ENCODE assay signal across 9 mouse cellular contexts in the genomic region with DNA sequence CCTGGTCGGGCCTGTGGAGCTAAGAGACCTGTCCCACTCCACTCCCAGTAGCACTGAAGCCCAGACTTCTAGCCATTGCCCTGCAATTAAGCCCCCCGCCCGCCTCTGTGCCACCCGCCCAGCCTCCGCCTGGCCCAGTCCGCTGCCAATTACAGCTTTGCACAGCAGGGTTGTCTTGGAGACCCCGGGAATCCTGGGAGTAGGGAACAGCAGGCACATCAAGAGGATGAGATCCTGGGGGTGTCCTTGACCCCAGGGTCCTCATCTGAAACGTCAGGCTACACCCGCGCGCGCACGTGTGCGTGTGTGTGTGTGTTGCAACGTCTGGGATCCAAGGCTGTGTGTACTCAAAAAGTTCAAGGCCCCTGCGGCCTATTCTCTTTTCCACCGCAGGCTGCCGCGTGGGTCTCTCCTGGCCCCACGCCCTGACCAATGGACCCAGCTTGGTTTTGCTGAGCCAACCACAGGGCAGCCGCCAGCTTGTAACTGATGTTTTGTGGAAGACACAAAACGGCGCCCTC. TPM values are rescaled to one million over a fixed set of nuclear protein-coding genes. Genes with fewer than 3 reads are reported as not detected.
A peak's percentile ranks its signal among the peaks of the same experiment; 100 is the strongest.
DNase-seq lines count a peak whose midpoint lies in the region; ATAC-seq lines count a peak whose summit lies in the region.
"Had no signal": no experiment of that assay in that cellular context is flagged by ENCODE, and none has a peak within 500 bp of the region (broad histone marks: within the 10 kb centered on the region; RNA-seq: fewer than 3 reads in every experiment).

No protein-coding gene starts in this region.

- H3K36me3 ChIP-seq in heart, embryonic 14.5 days (ENCODE audit: control insufficient read depth, insufficient read depth, low read length) = no peaks in the 10 kb centered on the region
- no peaks in the 10 kb centered on the region for H3K36me3 ChIP-seq in hindbrain, embryonic 11.5 days (ENCODE audit: control insufficient read depth, insufficient read depth, low read length)
- no peaks in the 10 kb centered on the region for H3K36me3 ChIP-seq in midbrain, embryonic 16.5 days (ENCODE audit: control insufficient read depth, insufficient read depth, low read length)

- H3K4me1 ChIP-seq in heart, embryonic 14.5 days (ENCODE audit: control insufficient read depth in 2 of 2, insufficient read depth in 2 of 2, low read length in 2 of 2) = peaks cover 19 to 21% of the 10 kb centered on the region in 2 experiments; a peak in 3 of 4 replicates
- peaks cover 33% of the 10 kb centered on the region for H3K4me1 ChIP-seq in hindbrain, embryonic 11.5 days (replicated peaks; ENCODE audit: control insufficient read depth, insufficient read depth, low read length)
- H3K4me1 ChIP-seq in midbrain, embryonic 16.5 days (ENCODE audit: control insufficient read depth, insufficient read depth, low read length) = peaks cover 36% of the 10 kb centered on the region

- H3K27ac ChIP-seq in heart, embryonic 14.5 days (replicated peaks in 1 of 2; ENCODE audit: control insufficient read depth in 1 of 2, insufficient read depth in 1 of 2, low read depth in 2 of 2, low read length in 2 of 2) = no peak overlapping the region
- no peak overlapping the region for H3K27ac ChIP-seq in hindbrain, embryonic 11.5 days (ENCODE audit: low read depth, low read length)
- H3K27ac ChIP-seq in midbrain, embryonic 16.5 days (ENCODE audit: low read length) = peak overlapping the region; percentile 30

- WGBS in heart, embryonic 14.5 days = 7% methylated on average over 23 of the region's 23 CpGs
- 1% methylated on average over 23 of the region's 23 CpGs for WGBS in hindbrain, embryonic 11.5 days
- 2% methylated on average over 23 of the region's 23 CpGs for WGBS in midbrain, embryonic 16.5 days

- no peak overlapping the region for H3K9ac ChIP-seq in heart, embryonic 14.5 days (ENCODE audit: low read length)
- H3K9ac ChIP-seq in hindbrain, embryonic 11.5 days (ENCODE audit: low read depth, low read length) = 0 out of 2 replicates have a peak overlapping the region, but pooled peaks have one; percentile 1
- H3K9ac ChIP-seq in midbrain, embryonic 16.5 days (ENCODE audit: low read depth, low read length) = peak overlapping the region; percentile 59

- intact Hi-C loops in left cerebral cortex, postnatal 36 days (cut with DNase I) = loop anchor here (2.0 kb wide), 1 partner anchor 19 kb away; no protein-coding TSS in a partner anchor

- peak overlapping the region; percentile 51; the same call in 1 of the 2 replicates for H3K4me2 ChIP-seq in heart, embryonic 14.5 days (ENCODE audit: low read length)
- H3K4me2 ChIP-seq in hindbrain, embryonic 11.5 days (replicated peaks; ENCODE audit: low read depth, low read length) = peak overlapping the region; percentile 60
- peak overlapping the region; percentile 81 for H3K4me2 ChIP-seq in midbrain, embryonic 16.5 days (ENCODE audit: low read length)

- H3K9me3 ChIP-seq in heart, embryonic 14.5 days (ENCODE audit: control insufficient read depth, low read length) = no peaks in the 10 kb centered on the region
- H3K9me3 ChIP-seq in hindbrain, embryonic 11.5 days (ENCODE audit: control insufficient read depth, low read length) = no peaks in the 10 kb centered on the region
- no peaks in the 10 kb centered on the region for H3K9me3 ChIP-seq in midbrain, embryonic 16.5 days (replicated peaks; ENCODE audit: control insufficient read depth, low read length, poor library complexity, severe bottlenecking)

- H3K27me3 ChIP-seq in heart, embryonic 14.5 days (ENCODE audit: control insufficient read depth, insufficient read depth, low read length) = peaks cover 72% of the 10 kb centered on the region
- H3K27me3 ChIP-seq in hindbrain, embryonic 11.5 days (ENCODE audit: control insufficient read depth, insufficient read depth, low read length) = peaks cover 63% of the 10 kb centered on the region
- H3K27me3 ChIP-seq in midbrain, embryonic 16.5 days (ENCODE audit: control insufficient read depth, insufficient read depth, low read depth, low read length) = peaks cover 18% of the 10 kb centered on the region

- H3K4me3 ChIP-seq in heart, embryonic 14.5 days (ENCODE audit: control insufficient read depth in 1 of 2, insufficient read depth in 1 of 2, low read depth in 1 of 2, low read length in 2 of 2) = no peak overlapping the region; a peak in 1 of 4 replicates
- no peak overlapping the region for H3K4me3 ChIP-seq in hindbrain, embryonic 11.5 days (ENCODE audit: low read depth, low read length)
- peak overlapping the region; percentile 37 for H3K4me3 ChIP-seq in midbrain, embryonic 16.5 days (ENCODE audit: low read depth, low read length)

- ATAC-seq in heart, embryonic 14.5 days (ENCODE audit: insufficient number of reproducible peaks, insufficient read depth, low FRiP score, low read depth) = no peak
- ATAC-seq in hindbrain, embryonic 11.5 days (ENCODE audit: low FRiP score) = peak; percentile 25
- peak; percentile 36 for ATAC-seq in midbrain, embryonic 16.5 days

- no peak for DNase-seq in heart, adult 18-20 months
- peak; percentile 77 for DNase-seq in adrenal gland, adult 8-10 months
- DNase-seq in hindbrain, embryonic 11.5 days (ENCODE audit: low spot score) = peak; percentile 52
- DNase-seq in left cerebral cortex, postnatal 36 days (ENCODE audit: low spot score in 2 of 2) = no peak
- no peak for DNase-seq in cerebellum, postnatal 25 days
- no peak for DNase-seq in MN1 (ENCODE audit: low spot score)

RNA-seq across cellular contexts. Expression of a gene that starts 16.3 kb away (rescaled TPM):
- polyA plus RNA-seq in heart, embryonic 14.5 days (2014; fragmentation: Nextera tagmentation; extraction: Ambion mirVana) = not detected in 2 replicates
- total RNA-seq in heart, adult 18-20 months (2021) = not detected
- 1 to 10 TPM in 1 of 4 experiments, under 1 TPM in 3; 0.58 to 1.0 (median 0.84) TPM for total RNA-seq in adrenal gland, adult 8-10 months (2022)
- 1.6 and 2.0 TPM in 2 replicates for polyA plus RNA-seq in hindbrain, embryonic 11.5 days (2014; fragmentation: Nextera tagmentation; extraction: Ambion mirVana)
- 0.10 and 0.47 TPM in 2 replicates for polyA plus RNA-seq in midbrain, embryonic 16.5 days (2015; fragmentation: Nextera tagmentation; extraction: Ambion mirVana)
- total RNA-seq in left cerebral cortex, postnatal 36 days (2021) = 10 to 100 TPM in 1 of 2 experiments, 1 to 10 TPM in 1; 8.5 to 12.7 TPM

RNA-seq across cellular contexts. Expression of a gene that starts 35.9 kb away (rescaled TPM):
- 0.36 TPM in 1 of 2 replicates, not detected in the other for polyA plus RNA-seq in heart, embryonic 14.5 days (2014; fragmentation: Nextera tagmentation; extraction: Ambion mirVana)
- total RNA-seq in heart, adult 18-20 months (2021) = under 1 TPM; 0.18 to 0.30 TPM
- 1 to 10 TPM; 3.9 to 6.6 (median 5.7) TPM for total RNA-seq in adrenal gland, adult 8-10 months (2022)
- polyA plus RNA-seq in hindbrain, embryonic 11.5 days (2014; fragmentation: Nextera tagmentation; extraction: Ambion mirVana) = 6.7 and 10.0 TPM in 2 replicates
- 3.6 and 4.2 TPM in 2 replicates for polyA plus RNA-seq in midbrain, embryonic 16.5 days (2015; fragmentation: Nextera tagmentation; extraction: Ambion mirVana)
- total RNA-seq in left cerebral cortex, postnatal 36 days (2021) = 1 to 10 TPM; 1.4 to 4.0 TPM

RNA-seq across cellular contexts. Expression of a gene that starts 47.1 kb away (rescaled TPM):
- polyA plus RNA-seq in heart, embryonic 14.5 days (2014; fragmentation: Nextera tagmentation; extraction: Ambion mirVana) = 0.11 TPM in 1 of 2 replicates, not detected in the other
- not detected for total RNA-seq in heart, adult 18-20 months (2021)
- total RNA-seq in adrenal gland, adult 8-10 months (2022) = 1 to 10 TPM; 4.2 to 6.2 (median 6.0) TPM
- polyA plus RNA-seq in hindbrain, embryonic 11.5 days (2014; fragmentation: Nextera tagmentation; extraction: Ambion mirVana) = 4.6 and 5.3 TPM in 2 replicates
- 8.1 and 9.7 TPM in 2 replicates for polyA plus RNA-seq in midbrain, embryonic 16.5 days (2015; fragmentation: Nextera tagmentation; extraction: Ambion mirVana)
- total RNA-seq in left cerebral cortex, postnatal 36 days (2021) = 100 to 1,000 TPM; 384 to 481 TPM
- polyA plus RNA-seq: spleen, adult 2 months had no signal

RNA-seq across cellular contexts. Expression of a gene that starts 58.6 kb away (rescaled TPM):
- 4.9 and 6.1 TPM in 2 replicates for polyA plus RNA-seq in heart, embryonic 14.5 days (2014; fragmentation: Nextera tagmentation; extraction: Ambion mirVana)
- total RNA-seq in heart, adult 18-20 months (2021) = 1 to 10 TPM; 1.4 to 1.7 TPM
- 1 to 10 TPM in 1 of 4 experiments, under 1 TPM in 1, not detected in 2; 0.55 to 1.3 TPM for total RNA-seq in adrenal gland, adult 8-10 months (2022)
- polyA plus RNA-seq in hindbrain, embryonic 11.5 days (2014; fragmentation: Nextera tagmentation; extraction: Ambion mirVana) = 0.22 TPM in 1 of 2 replicates, not detected in the other
- polyA plus RNA-seq in midbrain, embryonic 16.5 days (2015; fragmentation: Nextera tagmentation; extraction: Ambion mirVana) = not detected in 2 replicates
- total RNA-seq in left cerebral cortex, postnatal 36 days (2021) = under 1 TPM in 1 of 2 experiments, not detected in 1; 0.14 TPM

Comparison
In these comparisons a context has a peak if more than half of its experiments do, and no peak if none do; other contexts are left out.
1. DNase-seq: peak in adrenal gland, adult 8-10 months (single experiment) and hindbrain, embryonic 11.5 days (single experiment); none in heart, adult 18-20 months (0 of 2), left cerebral cortex, postnatal 36 days (0 of 2), cerebellum, postnatal 25 days (0 of 2) and MN1 (single experiment).
2. RNA of a gene that starts 16.3 kb away (total RNA-seq): 8.5 to 12.7 TPM in left cerebral cortex, postnatal 36 days; 0.58 to 1.0 TPM in adrenal gland, adult 8-10 months and not detected in heart, adult 18-20 months; every median in the first group is over 4 times any median in the second.
3. RNA of a gene that starts 47.1 kb away (total RNA-seq): 384 to 481 TPM in left cerebral cortex, postnatal 36 days; 4.2 to 6.2 TPM in adrenal gland, adult 8-10 months and not detected in heart, adult 18-20 months; every median in the first group is over 10 times any median in the second.
4. Peak in every context shown above with its lines, with median percentiles within 50 percentile points of each other: H3K4me2 ChIP-seq.